Mouse (Mus musculus): Measurements from ENCODE around the gene Tnni3. TPM values are rescaled to one million over a fixed set of nuclear protein-coding genes. Genes with fewer than 3 reads are reported as not detected.

Gene Tnni3
- polyA plus RNA-seq, 1 experiment from 2014 or later = 5.6 TPM

DNA sequence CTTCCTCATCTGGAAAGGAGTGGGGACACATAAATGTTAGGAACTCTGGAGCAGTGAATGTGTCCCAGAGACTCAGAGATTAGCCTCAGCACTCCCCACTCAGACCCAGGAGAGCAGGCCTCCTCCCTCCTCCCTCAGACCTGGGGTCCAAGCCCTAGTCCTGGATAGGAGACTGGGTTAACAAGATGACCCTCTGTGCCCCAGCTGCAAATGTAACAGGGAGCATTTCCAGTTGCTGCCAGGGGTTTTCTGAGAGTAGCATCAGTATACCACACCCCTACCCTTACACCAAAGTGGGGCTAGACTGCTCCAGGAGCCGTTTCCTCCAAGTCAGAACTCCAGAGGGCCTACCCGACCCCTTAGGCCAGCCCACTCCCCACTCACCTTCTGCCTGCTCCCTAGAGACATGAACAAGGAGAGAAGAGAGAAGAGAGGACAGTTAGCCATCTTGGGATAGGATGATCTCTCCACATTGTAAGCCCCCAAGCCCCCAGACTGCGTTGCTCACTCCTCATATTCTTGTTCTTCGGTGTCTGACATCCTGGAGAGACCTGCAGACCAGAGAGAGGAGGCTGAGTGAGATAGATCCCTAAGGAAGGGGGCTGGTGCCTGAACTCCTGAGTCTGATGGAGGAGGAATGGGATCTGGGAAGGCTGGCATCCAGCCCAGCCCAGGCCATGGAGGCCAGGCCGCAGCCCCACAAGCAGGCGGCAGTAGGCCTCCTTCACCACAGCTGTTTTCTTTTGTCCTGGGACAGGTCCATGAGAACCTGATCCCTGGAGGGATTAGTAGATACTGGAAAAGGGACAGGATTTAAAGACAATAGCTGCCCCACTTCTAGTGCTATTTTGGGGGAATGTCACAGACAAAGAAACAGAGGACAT lies 10.0 kb downstream of the Tnni3 start:
- H3K4me1 ChIP-seq (replicated peaks; ENCODE audit: insufficient read depth, low read length) = 0 out of 2 replicates have a peak, but pooled peaks cover 10% of the 10 kb centered on the region
- no peak for TF ChIP-seq CTCF (IDR thresholded peaks at IDR 0.05; ENCODE audit: low read depth)
- no peaks in the 10 kb centered on the region for H3K27me3 ChIP-seq (ENCODE audit: insufficient read depth, low read length)
- H3K27ac ChIP-seq = peak overlapping the region; percentile 60; the same call in 1 of the 2 replicates
- DNase-seq (ENCODE audit: low spot score) = peak; percentile 60
- WGBS = 53% methylated on average over 6 of the region's 6 CpGs
- no peak overlapping the region for H3K9ac ChIP-seq (ENCODE audit: low read depth, low read length)
- ATAC-seq (replicated peaks; ENCODE audit: low FRiP score, low read depth) = no peak
- H3K4me2 ChIP-seq (ENCODE audit: low read length) = no peak overlapping the region
- H3K9me3 ChIP-seq (replicated peaks; ENCODE audit: low read length) = no peaks in the 10 kb centered on the region
- no peaks in the 10 kb centered on the region for H3K36me3 ChIP-seq (ENCODE audit: insufficient read depth, low read length)
- no peak overlapping the region for H3K4me3 ChIP-seq (replicated peaks; ENCODE audit: low read depth, low read length)

DNA sequence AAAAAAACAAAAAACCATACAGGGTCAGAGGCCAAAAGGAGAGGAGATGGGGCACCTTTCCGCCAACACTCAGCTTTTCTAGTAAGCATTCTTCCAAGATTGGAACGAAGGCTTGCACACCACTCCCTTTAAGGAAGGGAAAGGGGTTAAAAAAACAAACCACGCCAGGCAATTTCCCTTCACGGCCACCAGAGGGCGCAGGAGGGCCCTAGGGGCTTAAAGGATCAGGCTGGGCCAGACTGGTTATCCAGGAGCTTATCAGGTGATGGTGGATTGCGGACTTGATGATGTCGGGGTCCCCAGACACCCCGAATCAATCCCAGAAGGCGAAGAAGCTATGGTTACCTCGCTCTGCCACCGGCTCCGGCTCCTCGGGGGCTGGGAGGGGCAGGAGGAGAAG lies 10.8 kb downstream of the Tnni3 start:
- peak; percentile 87 for TF ChIP-seq CTCF (IDR thresholded peaks at IDR 0.05; ENCODE audit: low read depth)
- WGBS = 33% methylated on average over 13 of the region's 13 CpGs
- Histone ChIP-seq H3K4me2 (ENCODE audit: low read length) (no peak overlapping the region), H3K4me3 (replicated peaks; ENCODE audit: low read depth, low read length) (no peak overlapping the region), H3K9me3 (replicated peaks; ENCODE audit: low read length) (no peaks in the 10 kb centered on the region), H3K27me3 (ENCODE audit: insufficient read depth, low read length) (no peaks in the 10 kb centered on the region), H3K9ac (ENCODE audit: low read depth, low read length) (no peak overlapping the region), H3K27ac (no peak overlapping the region), H3K36me3 (ENCODE audit: insufficient read depth, low read length) (no peaks in the 10 kb centered on the region), H3K4me1 (replicated peaks; ENCODE audit: insufficient read depth, low read length) (0 out of 2 replicates have a peak, but pooled peaks cover 10% of the 10 kb centered on the region)
- DNase-seq (ENCODE audit: low spot score) (peak; percentile 68), ATAC-seq (replicated peaks; ENCODE audit: low FRiP score, low read depth) (no peak)

DNA sequence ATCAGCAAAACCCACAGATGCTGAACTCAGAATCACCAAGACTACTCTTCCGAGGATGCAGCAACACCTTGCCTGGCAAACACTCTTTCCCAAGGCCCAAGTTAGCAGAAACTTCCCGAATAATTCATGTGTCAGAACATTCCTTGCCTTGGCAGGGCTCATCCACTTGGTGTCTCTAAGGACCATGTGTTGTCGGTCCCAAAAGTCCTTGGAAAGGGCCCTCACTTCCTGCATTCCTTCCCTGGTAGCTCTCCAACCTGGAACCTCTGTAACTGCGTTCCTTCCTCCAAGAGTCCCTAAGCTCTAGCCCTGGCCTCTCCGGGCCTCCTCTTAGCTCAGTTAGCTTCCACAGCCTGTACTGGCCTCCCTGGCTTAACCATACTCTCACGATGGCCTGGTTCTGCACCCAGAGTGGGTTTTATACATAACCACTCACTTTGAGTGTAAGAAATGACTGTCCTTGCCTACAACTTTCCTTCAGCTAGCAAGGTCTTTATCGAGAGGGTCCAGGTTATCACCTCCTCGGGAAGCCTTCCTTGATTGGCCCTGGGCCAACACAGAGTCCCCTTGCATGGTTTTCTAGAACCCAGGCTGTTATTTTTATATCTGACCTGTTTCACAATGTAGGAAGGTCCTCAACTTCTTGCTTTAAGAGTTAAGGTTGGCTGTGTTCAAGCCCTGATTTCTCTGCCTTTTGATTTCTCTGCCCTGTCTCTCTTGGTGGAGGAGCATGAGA lies 12.4 kb downstream of the Tnni3 start:
- TF ChIP-seq CTCF (IDR thresholded peaks at IDR 0.05; ENCODE audit: low read depth) = no peak
- Histone ChIP-seq H3K4me1 (replicated peaks; ENCODE audit: insufficient read depth, low read length) (0 out of 2 replicates have a peak, but pooled peaks cover 10% of the 10 kb centered on the region), H3K9ac (ENCODE audit: low read depth, low read length) (no peak overlapping the region), H3K9me3 (replicated peaks; ENCODE audit: low read length) (no peaks in the 10 kb centered on the region), H3K4me2 (ENCODE audit: low read length) (no peak overlapping the region), H3K27ac (0 out of 2 replicates have a peak overlapping the region, but pooled peaks have one; percentile 5), H3K27me3 (ENCODE audit: insufficient read depth, low read length) (no peaks in the 10 kb centered on the region), H3K4me3 (replicated peaks; ENCODE audit: low read depth, low read length) (no peak overlapping the region), H3K36me3 (ENCODE audit: insufficient read depth, low read length) (no peaks in the 10 kb centered on the region)
- WGBS = 61% methylated on average over 8 of the region's 8 CpGs
- no peak for ATAC-seq (replicated peaks; ENCODE audit: low FRiP score, low read depth)
- DNase-seq (ENCODE audit: low spot score) = no peak

DNA sequence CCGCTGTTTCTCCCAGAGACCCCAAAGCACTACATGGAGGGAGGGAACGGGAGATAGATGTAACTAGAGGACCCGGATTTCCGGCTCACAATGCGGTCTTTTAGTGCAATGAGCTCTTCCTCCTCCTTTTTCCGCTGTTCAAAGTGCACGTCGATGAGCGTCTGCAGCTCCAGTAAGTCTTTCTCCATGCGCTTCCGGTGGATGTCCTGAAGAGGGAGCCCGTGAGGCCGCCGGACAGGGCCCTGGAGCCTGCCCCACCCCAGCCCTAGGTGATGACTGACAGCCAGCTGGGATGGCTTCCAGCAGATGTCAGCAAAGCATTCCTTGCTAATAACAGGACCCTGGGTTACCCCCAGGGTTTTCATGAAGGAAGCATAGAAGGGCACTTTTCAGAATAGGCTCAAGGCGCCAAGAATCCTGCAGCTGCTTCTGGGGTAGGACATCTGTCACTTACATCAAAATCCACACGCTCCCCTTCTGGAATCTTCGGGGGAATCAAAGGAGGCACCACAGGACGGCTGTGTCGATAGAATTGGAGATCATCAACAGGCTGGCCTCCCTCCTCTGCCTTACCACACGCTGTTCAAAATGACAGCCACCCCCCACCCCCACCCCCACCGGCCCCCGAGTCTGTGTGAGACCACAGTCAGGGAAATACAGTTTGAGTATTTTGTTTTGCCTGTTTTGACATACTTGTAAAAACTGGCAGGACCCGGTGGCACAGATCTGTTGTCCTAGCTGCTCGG lies 14.0 kb downstream of the Tnni3 start:
- H3K4me1 ChIP-seq (replicated peaks; ENCODE audit: insufficient read depth, low read length) = 0 out of 2 replicates have a peak, but pooled peaks cover 6% of the 10 kb centered on the region
- peak; percentile 85 for TF ChIP-seq CTCF (IDR thresholded peaks at IDR 0.05; ENCODE audit: low read depth)
- peak overlapping the region; percentile 37; the same call in 1 of the 2 replicates for H3K4me2 ChIP-seq (ENCODE audit: low read length)
- peak; percentile 89 for DNase-seq (ENCODE audit: low spot score)
- no peak overlapping the region for H3K4me3 ChIP-seq (replicated peaks; ENCODE audit: low read depth, low read length)
- no peaks in the 10 kb centered on the region for H3K36me3 ChIP-seq (ENCODE audit: insufficient read depth, low read length)
- H3K9me3 ChIP-seq (replicated peaks; ENCODE audit: low read length) = no peaks in the 10 kb centered on the region
- ATAC-seq (replicated peaks; ENCODE audit: low FRiP score, low read depth) = peak; percentile 73
- WGBS = 16% methylated on average over 24 of the region's 24 CpGs
- no peak overlapping the region for H3K27ac ChIP-seq
- no peaks in the 10 kb centered on the region for H3K27me3 ChIP-seq (ENCODE audit: insufficient read depth, low read length)
- H3K9ac ChIP-seq (ENCODE audit: low read depth, low read length) = no peak overlapping the region

DNA sequence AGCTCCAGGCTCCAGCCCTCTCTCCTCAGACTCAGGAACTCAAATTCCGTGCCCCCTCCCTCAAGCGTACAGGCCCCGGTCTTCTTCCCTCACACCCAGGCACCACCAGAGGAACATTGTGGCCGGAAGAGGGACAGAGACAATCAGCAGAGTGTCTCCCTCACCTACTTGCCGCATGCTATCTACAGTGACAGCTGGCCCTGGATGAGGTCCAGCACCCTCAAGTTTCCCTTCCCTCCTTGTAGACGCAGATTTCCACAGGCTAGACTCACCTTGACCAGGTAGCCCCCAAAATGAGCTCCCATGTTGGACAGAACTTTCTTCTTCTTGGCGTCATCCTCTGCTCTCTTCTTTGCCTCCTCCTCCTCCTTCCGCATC lies 15.3 kb downstream of the Tnni3 start:
- no peak for TF ChIP-seq CTCF (IDR thresholded peaks at IDR 0.05; ENCODE audit: low read depth)
- Histone ChIP-seq H3K27ac (no peak overlapping the region), H3K36me3 (ENCODE audit: insufficient read depth, low read length) (no peaks in the 10 kb centered on the region), H3K9me3 (replicated peaks; ENCODE audit: low read length) (no peaks in the 10 kb centered on the region), H3K27me3 (ENCODE audit: insufficient read depth, low read length) (no peaks in the 10 kb centered on the region), H3K4me1 (replicated peaks; ENCODE audit: insufficient read depth, low read length) (no peaks in the 10 kb centered on the region), H3K9ac (ENCODE audit: low read depth, low read length) (no peak overlapping the region), H3K4me3 (replicated peaks; ENCODE audit: low read depth, low read length) (no peak overlapping the region), H3K4me2 (ENCODE audit: low read length) (no peak overlapping the region)
- no peak for ATAC-seq (replicated peaks; ENCODE audit: low FRiP score, low read depth)
- WGBS = 92% methylated on average over 8 of the region's 8 CpGs
- DNase-seq (ENCODE audit: low spot score) = no peak

Data from kidney, postnatal 0 days (tissue).